Comparison of ENCODE assay signal across 10 mouse cellular contexts in genomic region chr11:50646148-50646547, GRCm38 (mm10). TPM values are rescaled to one million over a fixed set of nuclear protein-coding genes. Genes with fewer than 3 reads are reported as not detected.
DNase-seq lines count a peak whose midpoint lies in the region; ATAC-seq and TF ChIP-seq lines count a peak whose summit lies in the region.
"Had no signal": no experiment of that assay in that cellular context is flagged by ENCODE, and none has a peak within 500 bp of the region (broad histone marks: within the 10 kb centered on the region; RNA-seq: fewer than 3 reads in every experiment).

No protein-coding gene starts in this region.

- 0 out of 2 replicates have a peak overlapping the region, but pooled peaks have one; percentile 47 for H3K27ac ChIP-seq in intestine, embryonic 14.5 days (ENCODE audit: low read depth)
- H3K27ac ChIP-seq in intestine, postnatal 0 days (ENCODE audit: low read depth, low read length): no peak overlapping the region
- peak overlapping the region; percentile 20; the same call in 1 of the 2 replicates for H3K27ac ChIP-seq in intestine, embryonic 16.5 days (ENCODE audit: low read length)
- no peak overlapping the region for H3K27ac ChIP-seq in hindbrain, postnatal 0 days
- H3K27ac ChIP-seq: macrophage had no signal

- peaks cover 7% of the 10 kb centered on the region for H3K9me3 ChIP-seq in intestine, embryonic 14.5 days (ENCODE audit: control insufficient read depth, low read length)
- no peaks in the 10 kb centered on the region for H3K9me3 ChIP-seq in intestine, postnatal 0 days (ENCODE audit: control insufficient read depth)
- H3K9me3 ChIP-seq in intestine, embryonic 16.5 days (ENCODE audit: control insufficient read depth, low read length): no peaks in the 10 kb centered on the region
- 0 out of 2 replicates have a peak, but pooled peaks cover 3% of the 10 kb centered on the region for H3K9me3 ChIP-seq in hindbrain, postnatal 0 days (ENCODE audit: low read length)

- 27% methylated on average over 4 of the region's 4 CpGs for WGBS in intestine, embryonic 14.5 days
- WGBS in intestine, postnatal 0 days: 57% methylated on average over 4 of the region's 4 CpGs
- 36% methylated on average over 4 of the region's 4 CpGs for WGBS in intestine, embryonic 16.5 days
- WGBS in hindbrain, postnatal 0 days: 39% methylated on average over 4 of the region's 4 CpGs

- H3K27me3 ChIP-seq in intestine, embryonic 14.5 days (replicated peaks; ENCODE audit: control insufficient read depth, insufficient read depth, low read length): no peaks in the 10 kb centered on the region
- H3K27me3 ChIP-seq in intestine, postnatal 0 days (replicated peaks; ENCODE audit: control insufficient read depth, insufficient read depth, low read length): no peaks in the 10 kb centered on the region
- no peaks in the 10 kb centered on the region for H3K27me3 ChIP-seq in intestine, embryonic 16.5 days (replicated peaks; ENCODE audit: control insufficient read depth, insufficient read depth, low read length)
- H3K27me3 ChIP-seq in hindbrain, postnatal 0 days (ENCODE audit: insufficient read depth, low read length): no peaks in the 10 kb centered on the region

- no peaks in the 10 kb centered on the region for H3K36me3 ChIP-seq in intestine, embryonic 14.5 days (ENCODE audit: control insufficient read depth, insufficient read depth, low read length)
- no peaks in the 10 kb centered on the region for H3K36me3 ChIP-seq in intestine, postnatal 0 days (ENCODE audit: control insufficient read depth, insufficient read depth)
- H3K36me3 ChIP-seq in intestine, embryonic 16.5 days (ENCODE audit: control insufficient read depth, insufficient read depth, low read length): no peaks in the 10 kb centered on the region
- no peaks in the 10 kb centered on the region for H3K36me3 ChIP-seq in hindbrain, postnatal 0 days (ENCODE audit: insufficient read depth, low read length)

- DNase-seq in intestine, embryonic 14.5 days (ENCODE audit: low spot score): peak; percentile 71
- peak; percentile 44 for DNase-seq in urinary bladder, postnatal 25 days (ENCODE audit: low spot score)
- no peak for DNase-seq in urinary bladder, adult 2 months (ENCODE audit: low spot score)
- peak; percentile 83 to 89 for DNase-seq in urinary bladder, postnatal 4 days (ENCODE audit: low spot score in 2 of 2)
- no peak for DNase-seq in hindbrain, postnatal 0 days (ENCODE audit: low spot score)
- no peak for DNase-seq in layer of hippocampus, postnatal 14 days (ENCODE audit: low spot score in 2 of 2)

- peak; percentile 80 for ATAC-seq in intestine, embryonic 14.5 days (replicated peaks; ENCODE audit: low FRiP score, low TSS enrichment, low read depth)
- ATAC-seq in intestine, postnatal 0 days: no peak
- peak; percentile 90 for ATAC-seq in intestine, embryonic 16.5 days
- no peak for ATAC-seq in hindbrain, postnatal 0 days
- ATAC-seq: activated CD4-positive, CD25-positive, alpha-beta regulatory T cell, adult 4 months had no signal

- H3K9ac ChIP-seq in intestine, embryonic 14.5 days (ENCODE audit: low read length): no peak overlapping the region
- no peak overlapping the region for H3K9ac ChIP-seq in intestine, postnatal 0 days (ENCODE audit: low read depth, low read length)
- no peak overlapping the region for H3K9ac ChIP-seq in intestine, embryonic 16.5 days (ENCODE audit: low read depth, low read length)
- H3K9ac ChIP-seq in hindbrain, postnatal 0 days (replicated peaks; ENCODE audit: low read length): no peak overlapping the region

- H3K4me3 ChIP-seq in intestine, embryonic 14.5 days (ENCODE audit: low read depth, low read length): no peak overlapping the region
- no peak overlapping the region for H3K4me3 ChIP-seq in intestine, postnatal 0 days (ENCODE audit: low read depth, low read length)
- H3K4me3 ChIP-seq in intestine, embryonic 16.5 days (ENCODE audit: low read length): no peak overlapping the region
- H3K4me3 ChIP-seq in hindbrain, postnatal 0 days (ENCODE audit: low read length): no peak overlapping the region

- no peak for TF ChIP-seq CTCF in intestine, postnatal 0 days (IDR thresholded peaks at IDR 0.05; ENCODE audit: low read depth)
- TF ChIP-seq CTCF in hindbrain, postnatal 0 days (IDR thresholded peaks at IDR 0.05; ENCODE audit: low read depth): no peak

- no peak overlapping the region for H3K4me2 ChIP-seq in intestine, embryonic 14.5 days (ENCODE audit: low read length)
- no peak overlapping the region for H3K4me2 ChIP-seq in intestine, postnatal 0 days (replicated peaks; ENCODE audit: low read depth)
- H3K4me2 ChIP-seq in intestine, embryonic 16.5 days (ENCODE audit: low read depth, low read length): no peak overlapping the region
- no peak overlapping the region for H3K4me2 ChIP-seq in hindbrain, postnatal 0 days (ENCODE audit: low read depth, low read length)

- H3K4me1 ChIP-seq in intestine, embryonic 14.5 days (replicated peaks; ENCODE audit: control insufficient read depth, insufficient read depth, low read length): peaks cover 14% of the 10 kb centered on the region; the same call in 1 of the 2 replicates
- H3K4me1 ChIP-seq in intestine, postnatal 0 days (replicated peaks; ENCODE audit: control insufficient read depth, insufficient read depth, low read length): no peaks in the 10 kb centered on the region
- H3K4me1 ChIP-seq in intestine, embryonic 16.5 days (ENCODE audit: control insufficient read depth, insufficient read depth, low read length): 0 out of 2 replicates have a peak, but pooled peaks cover 3% of the 10 kb centered on the region
- no peaks in the 10 kb centered on the region for H3K4me1 ChIP-seq in hindbrain, postnatal 0 days (ENCODE audit: insufficient read depth, low read length)

RNA-seq across cellular contexts. Expression of gene Adamts2, which starts 44.3 kb away (rescaled TPM):
- polyA plus RNA-seq in intestine, embryonic 14.5 days (2014; fragmentation: Nextera tagmentation; extraction: Ambion mirVana): 9.0 and 10.2 TPM in 2 replicates
- 4.6 and 4.8 TPM in 2 replicates for polyA plus RNA-seq in intestine, postnatal 0 days (2015; fragmentation: Nextera tagmentation; extraction: Ambion mirVana)
- 30.9 and 45.5 TPM in 2 replicates for polyA plus RNA-seq in urinary bladder, adult 2 months (2012; rRNA removed)
- 6.5 and 7.8 TPM in 2 replicates for polyA plus RNA-seq in intestine, embryonic 16.5 days (2015; fragmentation: Nextera tagmentation; extraction: Ambion mirVana)
- 15.1 and 17.1 TPM in 2 replicates for total RNA-seq in hindbrain, postnatal 0 days (2014; rRNA removed)
- polyA plus RNA-seq in hindbrain, postnatal 0 days (2015; fragmentation: Nextera tagmentation; extraction: Ambion mirVana): 4.8 and 5.8 TPM in 2 replicates
- 1 to 10 TPM; 6.3 to 8.3 TPM for total RNA-seq in layer of hippocampus, postnatal 14 days (2021)
- polyA plus RNA-seq: activated CD4-positive, CD25-positive, alpha-beta regulatory T cell, adult 4 months; macrophage had no signal

Comparison
In these comparisons a context has a peak if more than half of its experiments do, and no peak if none do; other contexts are left out.
1. ATAC-seq: peak in intestine, embryonic 14.5 days (single experiment) and intestine, embryonic 16.5 days (single experiment); none in intestine, postnatal 0 days (single experiment) and hindbrain, postnatal 0 days (single experiment).
2. DNase-seq: peak in intestine, embryonic 14.5 days (single experiment), urinary bladder, postnatal 25 days (single experiment) and urinary bladder, postnatal 4 days (2 of 2); none in urinary bladder, adult 2 months (single experiment), hindbrain, postnatal 0 days (single experiment) and layer of hippocampus, postnatal 14 days (0 of 2).
3. H3K27ac ChIP-seq: peak in intestine, embryonic 14.5 days (single experiment) and intestine, embryonic 16.5 days (single experiment); none in intestine, postnatal 0 days (single experiment) and hindbrain, postnatal 0 days (single experiment).